Mouse (Mus musculus) C2C12 (cell line): ENCODE results near the gene Olfr1131.

ENCODE experiments used
- CTCF ChIP-seq: IDR thresholded peaks from one replicate; pipeline ENCODE4 v1.5.1; 2011; ENCODE audit not compliant: control insufficient read depth, insufficient read depth, insufficient read length
- MAX ChIP-seq: IDR thresholded peaks from one replicate; pipeline ENCODE4 v1.6.1; 2011; ENCODE audit warnings: mild to moderate bottlenecking, control low read depth
- MYOG ChIP-seq: IDR thresholded peaks from one replicate; pipeline ENCODE4 v1.6.1; 2011; ENCODE audit not compliant: control insufficient read depth, insufficient read length; ENCODE audit errors: extremely low read depth
- USF1 ChIP-seq: IDR thresholded peaks from one replicate; pipeline ENCODE4 v1.6.1; 2011; ENCODE audit warnings: low read depth, mild to moderate bottlenecking, control low read depth, moderate library complexity

- TF ChIP-seq CTCF (no peak), MAX (no peak), USF1 (no peak), MYOG (no peak)
These were observed 10.5 kb downstream of the Olfr1131 start, which contains the start of gene Olfr1132 for GRCm38 (mm10) chr2:87637435-87637834.
